Mouse (Mus musculus): ENCODE data around the gene Auts2.

Auts2 gene

GRCm38 (mm10) chr5:131824197-131824991 is 718.8 kb downstream of the Auts2 start:
- in situ Hi-C loops (cut with MboI; ENCODE audit: unreplicated experiment in 2 of 2), result no loop called here

- in situ Hi-C loops (cut with MboI; ENCODE audit: unreplicated experiment in 2 of 2), result no loop called here
Measured at GRCm38 (mm10) chr5:131821461-131821860, 721.7 kb downstream of the Auts2 start.

GRCm38 (mm10) chr5:131819251-131819691 is 723.9 kb downstream of the Auts2 start:
- in situ Hi-C loops (cut with MboI; ENCODE audit: unreplicated experiment in 2 of 2), result no loop called here

- in situ Hi-C loops (cut with MboI; ENCODE audit: unreplicated experiment in 2 of 2), result no loop called here
Measured at GRCm38 (mm10) chr5:131815498-131815897, 727.6 kb downstream of the Auts2 start.

- in situ Hi-C loops (cut with MboI; ENCODE audit: unreplicated experiment in 2 of 2), result no loop called here
Measured at GRCm38 (mm10) chr5:131814503-131815003, 728.6 kb downstream of the Auts2 start.

- in situ Hi-C loops (cut with MboI; ENCODE audit: unreplicated experiment in 2 of 2), result no loop called here
Measured at GRCm38 (mm10) chr5:131813952-131814502, 729.1 kb downstream of the Auts2 start.

GRCm38 (mm10) chr5:131813331-131813781 is 729.8 kb downstream of the Auts2 start:
- in situ Hi-C loops (cut with MboI; ENCODE audit: unreplicated experiment in 2 of 2), result no loop called here

GRCm38 (mm10) chr5:131812483-131813063 is 730.6 kb downstream of the Auts2 start:
- in situ Hi-C loops (cut with MboI; ENCODE audit: unreplicated experiment in 2 of 2), result no loop called here

- in situ Hi-C loops (cut with MboI; ENCODE audit: unreplicated experiment in 2 of 2), result no loop called here
Measured at GRCm38 (mm10) chr5:131806350-131806749, 736.8 kb downstream of the Auts2 start.

GRCm38 (mm10) chr5:131805277-131805676 is 737.9 kb downstream of the Auts2 start:
- in situ Hi-C loops (cut with MboI; ENCODE audit: unreplicated experiment in 2 of 2), result no loop called here

- in situ Hi-C loops (cut with MboI; ENCODE audit: unreplicated experiment in 2 of 2), result no loop called here
Measured at GRCm38 (mm10) chr5:131803609-131804008, 739.5 kb downstream of the Auts2 start.

- in situ Hi-C loops (cut with MboI; ENCODE audit: unreplicated experiment in 2 of 2), result no loop called here
Measured at GRCm38 (mm10) chr5:131802340-131803036, 740.7 kb downstream of the Auts2 start.

GRCm38 (mm10) chr5:131801924-131802323 is 741.2 kb downstream of the Auts2 start:
- in situ Hi-C loops (cut with MboI; ENCODE audit: unreplicated experiment in 2 of 2), result no loop called here

- in situ Hi-C loops (cut with MboI; ENCODE audit: unreplicated experiment in 2 of 2), result no loop called here
Measured at GRCm38 (mm10) chr5:131798373-131798772, 744.8 kb downstream of the Auts2 start.

- in situ Hi-C loops (cut with MboI; ENCODE audit: unreplicated experiment in 2 of 2), result no loop called here
Measured at GRCm38 (mm10) chr5:131797044-131797443, 746.1 kb downstream of the Auts2 start.

GRCm38 (mm10) chr5:131794411-131795133 is 748.6 kb downstream of the Auts2 start:
- in situ Hi-C loops (cut with MboI; ENCODE audit: unreplicated experiment in 2 of 2), result no loop called here

- in situ Hi-C loops (cut with MboI; ENCODE audit: unreplicated experiment in 2 of 2), result no loop called here
Measured at GRCm38 (mm10) chr5:131789601-131790000, 753.5 kb downstream of the Auts2 start.

GRCm38 (mm10) chr5:131788008-131788407 is 755.1 kb downstream of the Auts2 start:
- in situ Hi-C loops (cut with MboI; ENCODE audit: unreplicated experiment in 2 of 2), result no loop called here

GRCm38 (mm10) chr5:131783241-131783640 is 759.9 kb downstream of the Auts2 start:
- in situ Hi-C loops (cut with MboI; ENCODE audit: unreplicated experiment in 2 of 2), result no loop called here

GRCm38 (mm10) chr5:131781063-131781462 is 762.1 kb downstream of the Auts2 start:
- in situ Hi-C loops (cut with MboI; ENCODE audit: unreplicated experiment in 2 of 2), result no loop called here

Data from v-Abl transformed pro-B cells (cell line).